ENCODE assay signal across 9 mouse cellular contexts in genomic region chr12:117427431-117427830, GRCm38 (mm10).
DNase-seq lines count a peak whose midpoint lies in the region; ATAC-seq and TF ChIP-seq lines count a peak whose summit lies in the region.
"Had no signal": no experiment of that assay in that cellular context is flagged by ENCODE, and none has a peak within 500 bp of the region (broad histone marks: within the 10 kb centered on the region; RNA-seq: fewer than 3 reads in every experiment).

No protein-coding gene starts in this region.

- peak; percentile 75 for TF ChIP-seq CTCF in hindbrain, postnatal 0 days (IDR thresholded peaks at IDR 0.05; ENCODE audit: low read depth)

- no peak for ATAC-seq in embryonic facial prominence, embryonic 11.5 days (replicated peaks; ENCODE audit: insufficient number of reproducible peaks, low FRiP score, low TSS enrichment, low read depth)
- peak; percentile 40; the same call in 1 of the 2 replicates for ATAC-seq in hindbrain, postnatal 0 days
- ATAC-seq in liver, embryonic 12.5 days = peak; percentile 27; the same call in 1 of the 2 replicates
- 0 out of 2 replicates have a peak, but pooled peaks have one; percentile 13 for ATAC-seq in neural tube, embryonic 12.5 days (ENCODE audit: low FRiP score, low read depth)

- H3K27me3 ChIP-seq in embryonic facial prominence, embryonic 11.5 days (ENCODE audit: control insufficient read depth, insufficient read depth, low read length) = no peaks in the 10 kb centered on the region
- no peaks in the 10 kb centered on the region for H3K27me3 ChIP-seq in hindbrain, postnatal 0 days (ENCODE audit: insufficient read depth, low read length)
- no peaks in the 10 kb centered on the region for H3K27me3 ChIP-seq in liver, embryonic 12.5 days (replicated peaks)
- no peaks in the 10 kb centered on the region for H3K27me3 ChIP-seq in neural tube, embryonic 12.5 days (replicated peaks)
- H3K27me3 ChIP-seq: embryonic facial prominence, embryonic 12.5 days had no signal

- no peak overlapping the region for H3K27ac ChIP-seq in embryonic facial prominence, embryonic 11.5 days (replicated peaks; ENCODE audit: low read depth, low read length)
- H3K27ac ChIP-seq in hindbrain, postnatal 0 days = no peak overlapping the region
- no peak overlapping the region for H3K27ac ChIP-seq in liver, embryonic 12.5 days
- H3K27ac ChIP-seq in neural tube, embryonic 12.5 days = no peak overlapping the region
- H3K27ac ChIP-seq: embryonic facial prominence, embryonic 12.5 days had no signal

- H3K36me3 ChIP-seq in embryonic facial prominence, embryonic 11.5 days (replicated peaks; ENCODE audit: control insufficient read depth, insufficient read depth, low read depth, low read length) = no peaks in the 10 kb centered on the region
- no peaks in the 10 kb centered on the region for H3K36me3 ChIP-seq in hindbrain, postnatal 0 days (ENCODE audit: insufficient read depth, low read length)
- H3K36me3 ChIP-seq in liver, embryonic 12.5 days = no peaks in the 10 kb centered on the region
- H3K36me3 ChIP-seq in neural tube, embryonic 12.5 days = no peaks in the 10 kb centered on the region
- H3K36me3 ChIP-seq: embryonic facial prominence, embryonic 12.5 days had no signal

- no peak overlapping the region for H3K4me2 ChIP-seq in embryonic facial prominence, embryonic 11.5 days (ENCODE audit: low read depth, low read length)
- no peak overlapping the region for H3K4me2 ChIP-seq in hindbrain, postnatal 0 days (ENCODE audit: low read depth, low read length)
- H3K4me2 ChIP-seq in liver, embryonic 12.5 days = no peak overlapping the region
- no peak overlapping the region for H3K4me2 ChIP-seq in neural tube, embryonic 12.5 days (replicated peaks)
- H3K4me2 ChIP-seq: embryonic facial prominence, embryonic 12.5 days had no signal

- no peak overlapping the region for H3K9ac ChIP-seq in embryonic facial prominence, embryonic 11.5 days (replicated peaks; ENCODE audit: low read length)
- no peak overlapping the region for H3K9ac ChIP-seq in hindbrain, postnatal 0 days (replicated peaks; ENCODE audit: low read length)
- no peak overlapping the region for H3K9ac ChIP-seq in liver, embryonic 12.5 days
- no peak overlapping the region for H3K9ac ChIP-seq in neural tube, embryonic 12.5 days
- H3K9ac ChIP-seq: embryonic facial prominence, embryonic 12.5 days had no signal

- WGBS in embryonic facial prominence, embryonic 11.5 days = 44% methylated on average over 1 of the region's 1 CpGs
- WGBS in hindbrain, postnatal 0 days = 33% methylated on average over 1 of the region's 1 CpGs
- 30% methylated on average over 1 of the region's 1 CpGs for WGBS in liver, embryonic 12.5 days (ENCODE audit: insufficient replicate concordance)
- 27% methylated on average over 1 of the region's 1 CpGs for WGBS in neural tube, embryonic 12.5 days

- H3K9me3 ChIP-seq in embryonic facial prominence, embryonic 11.5 days (replicated peaks; ENCODE audit: control insufficient read depth, low read length) = no peaks in the 10 kb centered on the region
- no peaks in the 10 kb centered on the region for H3K9me3 ChIP-seq in hindbrain, postnatal 0 days (ENCODE audit: low read length)
- no peaks in the 10 kb centered on the region for H3K9me3 ChIP-seq in liver, embryonic 12.5 days (replicated peaks)
- H3K9me3 ChIP-seq in neural tube, embryonic 12.5 days = no peaks in the 10 kb centered on the region
- H3K9me3 ChIP-seq: embryonic facial prominence, embryonic 12.5 days had no signal

- DNase-seq in layer of hippocampus, adult 18-20 months (ENCODE audit: low spot score in 2 of 2) = peak; percentile 48
- DNase-seq in layer of hippocampus, adult 9-11 months = no peak
- DNase-seq in adrenal gland, adult 2 months = peak; percentile 54
- peak; percentile 78 for DNase-seq in embryonic facial prominence, embryonic 11.5 days (ENCODE audit: low spot score)
- peak; percentile 73 for DNase-seq in hindbrain, postnatal 0 days (ENCODE audit: low spot score)
- peak; percentile 49 to 52 for DNase-seq in thymus, postnatal 36 days

- H3K4me3 ChIP-seq in embryonic facial prominence, embryonic 11.5 days (ENCODE audit: low read depth, low read length) = no peak overlapping the region
- H3K4me3 ChIP-seq in hindbrain, postnatal 0 days (ENCODE audit: low read length) = no peak overlapping the region
- H3K4me3 ChIP-seq in liver, embryonic 12.5 days = no peak overlapping the region
- no peak overlapping the region for H3K4me3 ChIP-seq in neural tube, embryonic 12.5 days
- H3K4me3 ChIP-seq: embryonic facial prominence, embryonic 12.5 days had no signal

- no peaks in the 10 kb centered on the region for H3K4me1 ChIP-seq in embryonic facial prominence, embryonic 11.5 days (ENCODE audit: control insufficient read depth, insufficient read depth, low read length)
- H3K4me1 ChIP-seq in hindbrain, postnatal 0 days (ENCODE audit: insufficient read depth, low read length) = no peaks in the 10 kb centered on the region
- no peaks in the 10 kb centered on the region; the same call in 1 of the 2 replicates for H3K4me1 ChIP-seq in liver, embryonic 12.5 days
- H3K4me1 ChIP-seq in neural tube, embryonic 12.5 days = no peaks in the 10 kb centered on the region
- H3K4me1 ChIP-seq: embryonic facial prominence, embryonic 12.5 days had no signal
